Mouse (Mus musculus) lung, postnatal 25 days (tissue): ENCODE results near the gene Olfr351.

Source experiments
- DNase-seq: peaks from one replicate; pipeline ENCODE4 v3.0.0; 2022; ENCODE audit warnings: low spot score

Olfr351 gene

GRCm38 (mm10) chr2:36862560-36862959 lies at the start of gene Olfr351:
Gene Olfr351 (minus strand): TSS chr2:36862660.
- no peak for DNase-seq

DNA sequence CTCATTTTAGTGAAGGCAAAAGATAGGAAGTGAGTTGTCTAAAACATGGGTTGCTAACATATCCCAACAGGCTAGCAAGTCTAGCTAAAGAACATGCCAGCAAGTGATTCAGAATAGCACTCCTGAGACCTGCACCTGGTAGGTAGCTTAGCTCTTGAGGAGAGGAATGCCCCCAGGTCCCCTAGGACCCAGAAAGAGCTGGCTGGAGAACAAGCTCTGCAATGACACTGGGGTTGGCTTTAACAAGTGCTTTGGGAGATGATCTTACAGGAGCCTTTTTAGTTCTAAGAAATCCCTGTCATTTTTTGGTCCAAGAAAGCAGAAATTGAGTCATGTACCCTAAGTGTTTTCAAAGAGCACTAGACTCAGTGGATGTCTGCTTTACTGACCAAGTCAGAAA lies 42.9 kb upstream of the Olfr351 start, which contains the start of gene Olfr354:
Gene Olfr354, plus strand, starts transcription at position 301 of the 400 bp plus-strand sequence.
- no peak for DNase-seq

DNA sequence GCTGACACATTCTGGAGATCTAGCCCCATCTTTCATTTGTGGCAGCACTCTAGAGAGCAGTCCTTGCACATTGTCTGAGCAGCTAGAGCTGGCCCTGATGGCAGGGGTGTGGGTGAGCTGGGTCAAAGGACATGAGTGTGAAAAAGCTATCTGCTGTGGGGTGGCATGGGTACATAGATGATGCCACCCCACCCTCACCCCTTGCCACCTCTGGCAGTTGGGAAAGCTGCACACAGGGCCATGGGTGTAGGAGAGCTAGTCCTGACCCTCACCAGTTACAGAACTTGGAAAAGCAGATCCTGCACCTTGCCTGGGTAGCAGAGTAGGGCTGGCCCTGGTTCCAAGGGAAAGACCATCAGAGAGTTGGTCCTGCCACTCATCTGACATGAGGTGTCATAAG lies 34.7 kb upstream of the Olfr351 start:
- no peak for DNase-seq

GRCm38 (mm10) chr2:36892836-36893235 lies 30.4 kb upstream of the Olfr351 start, which contains the start of gene Olfr353:
Gene Olfr353 (minus strand): TSS chr2:36892936.
- no peak for DNase-seq

- DNase-seq: no peak
Measured at GRCm38 (mm10) chr2:36868160-36868559, 5.7 kb upstream of the Olfr351 start, which contains the start of gene Olfr352. Gene Olfr352 (plus strand): TSS chr2:36868460.

DNA sequence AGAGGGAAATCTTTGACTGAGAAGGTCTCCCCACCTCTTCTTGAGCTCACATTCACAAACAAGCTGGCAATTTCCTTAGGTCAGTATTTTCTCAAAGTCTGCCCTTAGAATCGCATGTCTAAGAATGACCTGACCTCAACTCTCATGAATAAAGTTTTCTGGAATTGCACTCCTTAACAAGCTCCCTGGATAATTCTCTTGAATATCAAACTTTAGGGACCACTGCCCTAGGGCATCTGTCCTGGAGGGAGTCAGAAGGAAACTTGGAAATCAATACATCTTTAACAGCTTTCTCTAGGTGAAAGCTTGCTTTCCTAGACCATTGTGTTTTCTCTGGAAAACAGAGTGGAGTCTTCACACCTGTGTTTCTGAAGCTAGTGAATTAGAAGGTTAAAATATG lies 16.4 kb downstream of the Olfr351 start, which contains the start of gene Olfr350:
Gene Olfr350, plus strand, starts transcription at position 301 of the 400 bp plus-strand sequence.
- no peak for DNase-seq

DNA sequence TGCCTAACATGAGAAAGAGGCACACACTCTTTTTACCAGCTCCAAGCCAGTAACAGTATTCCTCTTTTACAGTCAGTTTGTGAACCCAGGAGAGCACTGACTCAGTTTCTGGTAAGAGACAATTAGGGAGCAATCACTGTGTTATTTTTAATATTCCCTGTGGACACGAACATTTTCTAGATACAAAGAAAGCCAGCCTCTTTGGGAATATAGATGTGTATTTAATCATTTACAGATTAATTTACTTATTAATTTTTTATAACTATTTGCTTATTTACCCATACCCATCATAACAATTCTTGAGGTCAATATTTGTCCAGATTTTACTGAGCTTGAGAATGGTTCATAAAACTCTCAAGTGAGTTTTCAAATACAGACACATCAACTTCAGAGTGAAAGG lies 45.5 kb downstream of the Olfr351 start, which contains the start of gene Olfr3:
Gene Olfr3, minus strand, starts transcription at position 101 of the 400 bp plus-strand sequence.
- no peak for DNase-seq
